Mouse (Mus musculus): Measurements from ENCODE around the gene Epb41l2. TPM values are rescaled to one million over a fixed set of nuclear protein-coding genes. Genes with fewer than 3 reads are reported as not detected.

The Epb41l2 gene
- total RNA-seq, 2 experiments from 2014 or later: 21.9 to 29.9 TPM

- DNase-seq (ENCODE audit: low spot score): no peak
These were observed 212.0 kb downstream of the Epb41l2 start for GRCm38 (mm10) chr10:25571319-25572240.

Other genes with a start within 250 kb of the Epb41l2 start
- gene Akap7, start 51.9 kb upstream of the Epb41l2 start, total RNA-seq (2021): 10 to 100 TPM; 14.7 to 20.7 TPM
- gene Smlr1, start 176.5 kb downstream of the Epb41l2 start, total RNA-seq (2021): not detected